Mouse (Mus musculus) olfactory bulb, adult 2 months (tissue): Measurements from ENCODE around the gene Nmral1. TPM values are rescaled to one million over a fixed set of nuclear protein-coding genes. Genes with fewer than 3 reads are reported as not detected.

Experiments
- H3K27ac ChIP-seq: fragments of 200-500 bp; 2 replicates; pipeline ENCODE4 v1.5.1; 2012; ENCODE audit warnings: low read depth, low read length; ENCODE audit not compliant: insufficient read depth
- H3K4me1 ChIP-seq: fragments of 200-500 bp; 2 replicates; pipeline ENCODE4 v1.6.1; 2012; ENCODE audit warnings: low read length; ENCODE audit not compliant: control insufficient read depth, insufficient read depth
- H3K4me3 ChIP-seq: fragments of 200-500 bp; 2 replicates; pipeline ENCODE4 v1.5.1; 2012; ENCODE audit warnings: mild to moderate bottlenecking, low read depth, low read length, moderate library complexity; ENCODE audit not compliant: insufficient read depth
- CTCF ChIP-seq: fragments of 200-500 bp; IDR thresholded peaks from 2 replicates; pipeline ENCODE4 v1.5.1; 2012; ENCODE audit warnings: low read depth, mild to moderate bottlenecking, low read length, moderate library complexity; ENCODE audit not compliant: insufficient read depth
- POLR2A ChIP-seq: fragments of 200-500 bp; IDR thresholded peaks from 2 replicates; pipeline ENCODE4 v1.6.1; 2012; ENCODE audit warnings: mild to moderate bottlenecking, low read depth, low read length, moderate library complexity; ENCODE audit not compliant: insufficient read depth
- WGBS: fragments of 180-500 bp; shearing (Covaris S2); methylation state at CpG from one replicate; pipeline ENCODE4 v1.1.7; 2018; 5-methylcytosine and 5-hydroxymethylcytosine counted together
- polyA plus RNA-seq: library from polyadenylated mRNA; stranded (reverse); fragments of >200 nt; gene quantifications from 2 replicates; pipeline ENCODE4 v1.2.4, GENCODE M21; 2012; ENCODE audit warnings: low replicate concordance; ENCODE audit not compliant: missing spikeins, insufficient read depth, insufficient read length

The Nmral1 gene
- polyA plus RNA-seq, 1 experiment = not detected

GRCm38 (mm10) chr16:4670317-4670716 lies 48.8 kb downstream of the Nmral1 start:
- Histone ChIP-seq H3K4me1 (no peaks in the 10 kb centered on the region), H3K4me3 (no peak overlapping the region), H3K27ac (no peak overlapping the region)
- 87% methylated on average over 5 of the region's 5 CpGs for WGBS
- TF ChIP-seq CTCF (no peak), POLR2A (no peak)

GRCm38 (mm10) chr16:4667190-4667808 lies 51.9 kb downstream of the Nmral1 start:
- H3K4me1 ChIP-seq = no peaks in the 10 kb centered on the region
- H3K27ac ChIP-seq = no peak overlapping the region
- H3K4me3 ChIP-seq = no peak overlapping the region
- WGBS = 27% methylated on average over 3 of the region's 3 CpGs
- TF ChIP-seq POLR2A (no peak), CTCF (peak; percentile 59)

DNA sequence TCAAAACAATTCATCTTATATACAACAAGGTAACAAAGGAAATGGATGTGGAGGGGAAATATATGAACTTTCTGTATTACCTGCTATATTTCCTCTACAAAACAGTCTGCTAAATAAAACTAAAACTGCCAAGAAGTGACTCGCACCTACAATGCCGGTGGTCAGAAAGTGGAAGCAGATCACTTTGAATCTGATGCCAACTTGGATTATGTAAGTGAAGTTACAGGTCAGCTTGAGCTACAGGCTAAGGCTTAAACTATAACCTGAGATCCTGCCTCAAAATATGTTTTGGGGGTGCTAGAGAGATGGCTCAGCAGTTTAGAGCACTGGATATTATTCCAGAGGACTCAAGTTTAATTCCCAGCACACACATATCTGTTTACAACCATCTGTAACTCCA lies 53.4 kb downstream of the Nmral1 start:
- TF ChIP-seq POLR2A = no peak
- TF ChIP-seq CTCF = no peak
- no peak overlapping the region for H3K27ac ChIP-seq
- H3K4me3 ChIP-seq = no peak overlapping the region
- WGBS = 96% methylated on average over 2 of the region's 2 CpGs
- no peaks in the 10 kb centered on the region for H3K4me1 ChIP-seq

- Histone ChIP-seq H3K4me3 (no peak overlapping the region), H3K4me1 (peaks cover 6% of the 10 kb centered on the region), H3K27ac (no peak overlapping the region)
- 91% methylated on average over 2 of the region's 2 CpGs for WGBS
- TF ChIP-seq CTCF = no peak
- TF ChIP-seq POLR2A = no peak
These were observed 55.4 kb downstream of the Nmral1 start for GRCm38 (mm10) chr16:4663806-4664205.

GRCm38 (mm10) chr16:4661605-4662004 lies 57.6 kb downstream of the Nmral1 start:
- Histone ChIP-seq H3K27ac (no peak overlapping the region), H3K4me3 (no peak overlapping the region), H3K4me1 (peaks cover 10% of the 10 kb centered on the region)
- no peak for TF ChIP-seq CTCF
- TF ChIP-seq POLR2A = no peak
- 85% methylated on average over 2 of the region's 2 CpGs for WGBS

Other genes with a start within 250 kb of the Nmral1 start
- not detected in 2 replicates for gene Srl, start 177.5 kb downstream of the Nmral1 start, polyA plus RNA-seq
- not detected in 2 replicates for gene Tfap4, start 159.5 kb downstream of the Nmral1 start, polyA plus RNA-seq
- gene Glis2, start 124.6 kb downstream of the Nmral1 start, polyA plus RNA-seq = not detected in 2 replicates
- gene Pam16, start 94.4 kb downstream of the Nmral1 start, polyA plus RNA-seq = not detected in 2 replicates
- not detected in 2 replicates for gene Vasn, start 79.4 kb downstream of the Nmral1 start, polyA plus RNA-seq
- gene Dnaja3, start 79.4 kb downstream of the Nmral1 start, polyA plus RNA-seq = not detected in 2 replicates
- gene Coro7, start 39.6 kb downstream of the Nmral1 start, polyA plus RNA-seq = not detected in 2 replicates
- gene Hmox2, start 7.0 kb upstream of the Nmral1 start, polyA plus RNA-seq = not detected in 2 replicates
- 128 TPM in 1 of 2 replicates, not detected in the other for gene Cdip1, start 70.9 kb upstream of the Nmral1 start, polyA plus RNA-seq
- gene 4930562C15Rik, start 116.1 kb upstream of the Nmral1 start, polyA plus RNA-seq = not detected in 2 replicates
- not detected in 2 replicates for gene Ubald1, start 161.0 kb upstream of the Nmral1 start, polyA plus RNA-seq
- 248 TPM in 1 of 2 replicates, not detected in the other for gene Mgrn1, start 166.9 kb upstream of the Nmral1 start, polyA plus RNA-seq
- not detected in 2 replicates for gene Nudt16l1, start 219.4 kb upstream of the Nmral1 start, polyA plus RNA-seq
- not detected in 2 replicates for gene Anks3, start 244.8 kb upstream of the Nmral1 start, polyA plus RNA-seq